Mouse (Mus musculus) testis, adult 10 weeks (tissue): Measurements from ENCODE around the gene Pla2g16. TPM values are rescaled to one million over a fixed set of nuclear protein-coding genes. Genes with fewer than 3 reads are reported as not detected.

ENCODE experiments used
- polyA plus RNA-seq: library from polyadenylated mRNA; stranded (reverse); fragments of 350-450 nt; fragmentation: Illumina TruSeq; extraction: RNeasy Lipid Tissue Mini Kit (QIAGEN cat#74804); gene quantifications from one replicate; pipeline ENCODE4 v1.2.3, GENCODE M21; 2014; ENCODE audit warnings: low read depth, low replicate concordance

The Pla2g16 gene
- 1.7 TPM for polyA plus RNA-seq

DNA sequence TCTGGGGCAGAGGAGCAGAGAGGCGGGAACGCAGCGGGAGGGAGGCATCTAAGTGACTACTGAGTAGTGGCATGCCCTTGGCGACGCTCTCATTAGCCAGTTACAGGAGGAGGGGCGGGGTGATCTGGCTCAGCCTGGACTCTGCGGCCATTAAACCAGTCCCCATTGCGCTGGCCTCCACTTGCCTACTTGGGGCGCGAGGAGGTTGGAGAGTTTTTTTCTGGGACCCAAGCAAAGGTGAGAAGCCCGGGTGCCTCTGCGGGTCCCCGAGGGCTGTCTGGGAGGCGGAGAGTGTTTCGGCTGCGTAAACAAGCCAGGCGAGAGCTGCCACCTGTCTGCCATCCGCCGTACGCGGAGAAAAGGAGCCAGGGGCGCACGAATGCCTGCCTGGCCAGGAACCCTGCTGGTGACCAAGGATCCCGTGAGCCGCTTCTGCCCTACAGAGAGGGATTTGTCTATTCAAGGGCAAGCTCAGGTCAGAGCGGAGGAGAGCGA lies at the start of gene Pla2g16:
Gene Pla2g16, plus strand, starts transcription at position 132 of the 495 bp plus-strand sequence.

DNA sequence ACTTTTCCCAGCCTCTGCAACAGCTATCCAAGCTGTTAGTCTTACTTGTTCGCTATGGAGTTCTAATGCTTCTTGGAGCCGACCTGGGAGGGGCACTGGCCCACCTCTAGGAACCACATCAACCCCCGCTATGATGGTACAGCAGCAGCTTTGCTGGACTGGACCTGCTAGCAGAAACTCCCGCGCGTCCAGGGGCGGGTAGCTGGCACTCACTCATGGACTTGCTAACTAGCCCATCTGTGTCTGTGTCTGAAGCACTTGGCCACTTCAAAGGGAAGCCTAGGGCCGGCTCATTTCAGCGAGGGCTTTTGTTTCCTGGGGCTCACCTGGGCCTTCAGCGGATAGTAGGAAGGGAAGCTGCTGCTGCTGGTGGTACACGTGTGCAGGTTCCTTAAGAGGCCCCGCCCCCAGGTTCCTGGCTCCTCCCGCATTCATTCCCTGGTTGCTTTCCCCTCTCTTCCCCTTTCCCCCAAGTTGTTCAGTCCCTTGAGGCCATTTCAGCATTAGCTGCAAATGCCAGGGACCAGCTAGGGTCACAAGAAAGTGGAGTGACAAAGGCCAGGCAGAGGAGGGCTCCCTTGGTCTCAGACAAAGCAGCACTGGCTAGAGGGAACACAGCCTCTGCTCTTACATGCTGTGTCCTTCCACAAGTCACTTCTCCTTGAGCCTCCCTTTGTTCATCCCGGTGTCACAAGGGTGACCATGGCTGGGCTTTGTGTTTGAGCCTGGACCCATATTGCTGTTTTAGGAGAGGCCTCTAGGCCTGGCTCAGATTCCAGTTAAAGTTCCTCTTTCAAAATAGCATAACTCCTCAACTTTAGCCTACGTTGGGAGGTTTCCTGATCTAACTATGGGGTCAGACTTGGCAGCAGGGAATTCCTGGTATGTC lies 49.8 kb downstream of the Pla2g16 start, which contains the start of gene Lgals12:
Gene Lgals12, minus strand, starts transcription at position 393 of the 889 bp plus-strand sequence.

DNA sequence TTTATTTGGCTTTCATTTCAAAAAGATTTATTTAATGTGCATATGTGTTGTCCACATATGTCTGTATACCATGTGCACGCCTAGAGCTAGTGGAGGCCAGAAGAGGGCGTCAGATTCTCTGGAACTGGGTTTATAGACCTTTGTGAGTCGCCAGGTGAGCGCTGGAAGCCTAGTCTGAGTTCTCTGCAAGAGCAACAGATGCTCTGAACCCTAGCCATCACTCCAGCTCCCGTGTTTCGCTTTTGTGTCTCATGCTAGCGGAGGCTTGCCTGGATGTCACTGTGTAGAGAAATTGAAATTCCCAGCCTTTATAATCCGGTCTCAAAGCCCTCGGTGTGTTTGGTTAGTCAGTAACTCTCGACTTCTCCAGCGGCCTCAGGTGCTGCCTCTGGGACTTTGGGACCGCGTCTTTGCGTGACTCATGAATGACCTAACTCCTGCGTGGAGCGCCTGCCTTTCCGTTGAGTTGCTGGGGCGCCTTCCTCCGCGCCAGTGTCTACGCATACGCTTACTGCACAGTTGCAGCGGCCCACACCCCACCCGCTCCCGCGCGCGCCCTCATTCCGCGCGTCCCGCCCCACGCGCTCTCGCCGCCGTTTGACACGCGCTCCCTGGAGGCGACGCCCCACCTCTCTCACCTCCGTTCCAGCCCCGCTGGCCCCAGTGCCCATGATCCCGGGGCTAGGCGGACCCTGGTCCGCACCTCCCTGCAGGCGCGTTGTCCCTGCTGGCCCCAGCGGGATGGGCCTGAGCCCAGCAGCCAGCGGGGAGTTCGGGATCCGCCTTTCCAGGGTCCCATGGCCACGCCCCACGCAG lies 54.9 kb downstream of the Pla2g16 start, which contains the start of gene Hrasls5:
Gene Hrasls5, plus strand, starts transcription at position 600 of the 816 bp plus-strand sequence.

Other genes with a start within 250 kb of the Pla2g16 start
- gene Mark2, start 215.6 kb upstream of the Pla2g16 start, polyA plus RNA-seq, result 46.7 TPM
- gene Spindoc, start 174.5 kb upstream of the Pla2g16 start, polyA plus RNA-seq, result 3.2 TPM
- 0.95 TPM for gene 2700081O15Rik, start 139.8 kb upstream of the Pla2g16 start, polyA plus RNA-seq
- gene Rtn3, start 74.2 kb upstream of the Pla2g16 start, polyA plus RNA-seq, result 277 TPM
- 415 TPM for gene Atl3, start 63.4 kb upstream of the Pla2g16 start, polyA plus RNA-seq
- 0.31 TPM for gene Lgals12, start 49.7 kb downstream of the Pla2g16 start, polyA plus RNA-seq
- gene Hrasls5, start 55.1 kb downstream of the Pla2g16 start, polyA plus RNA-seq, result 437 TPM
- gene Slc22a19, start 153.9 kb downstream of the Pla2g16 start, polyA plus RNA-seq, result not detected
- gene Slc22a26, start 245.2 kb downstream of the Pla2g16 start, polyA plus RNA-seq, result not detected